Mouse (Mus musculus) ES-CJ7 (cell line): ENCODE data around the gene Mmrn1.
A peak's percentile ranks its signal among the peaks of the same experiment; 100 is the strongest.
"Not testable (repeated sequence)": the region's sequence is repeated elsewhere in the genome, so short reads cannot be mapped to it uniquely, and the experiment has no call there.

ENCODE experiments used
- DNase-seq: peaks from one replicate; pipeline ENCODE4 v3.0.0; 2011; ENCODE audit warnings: low read depth, low spot score

Mmrn1 gene

GRCm38 (mm10) chr6:60924676-60925075, at the start of gene Mmrn1:
Mmrn1 (plus strand) TSS chr6:60924976.
- not testable (repeated sequence) for DNase-seq

- DNase-seq = no peak
Measured at GRCm38 (mm10) chr6:60880362-60880761, 44.4 kb upstream of the Mmrn1 start.

GRCm38 (mm10) chr6:60881534-60881933, 43.2 kb upstream of the Mmrn1 start:
- DNase-seq = no peak

- peak; percentile 17 for DNase-seq
Measured at GRCm38 (mm10) chr6:60907272-60907671, 17.5 kb upstream of the Mmrn1 start.

GRCm38 (mm10) chr6:60931364-60931763, 6.6 kb downstream of the Mmrn1 start:
- DNase-seq = peak; percentile 11

- no peak for DNase-seq
Measured at GRCm38 (mm10) chr6:60934835-60935234, 10.1 kb downstream of the Mmrn1 start.

- DNase-seq = no peak
Measured at GRCm38 (mm10) chr6:60935448-60936130, 10.8 kb downstream of the Mmrn1 start.

GRCm38 (mm10) chr6:60944178-60944577, 19.4 kb downstream of the Mmrn1 start:
- no peak for DNase-seq

- no peak for DNase-seq
Measured at GRCm38 (mm10) chr6:60944621-60945020, 19.8 kb downstream of the Mmrn1 start.

GRCm38 (mm10) chr6:60950415-60950814, 25.6 kb downstream of the Mmrn1 start:
- peak; percentile 62 for DNase-seq

GRCm38 (mm10) chr6:60961285-60961684, 36.5 kb downstream of the Mmrn1 start:
- DNase-seq = no peak

- DNase-seq = no peak
Measured at GRCm38 (mm10) chr6:60961838-60962237, 37.1 kb downstream of the Mmrn1 start.

- no peak for DNase-seq
Measured at GRCm38 (mm10) chr6:60962668-60963067, 37.9 kb downstream of the Mmrn1 start.

- DNase-seq = no peak
Measured at GRCm38 (mm10) chr6:60963726-60964125, 39.0 kb downstream of the Mmrn1 start.

GRCm38 (mm10) chr6:60966931-60967330, 42.2 kb downstream of the Mmrn1 start:
- DNase-seq = no peak

GRCm38 (mm10) chr6:60969407-60969806, 44.6 kb downstream of the Mmrn1 start:
- no peak for DNase-seq

GRCm38 (mm10) chr6:60970811-60971210, 46.0 kb downstream of the Mmrn1 start:
- no peak for DNase-seq

- no peak for DNase-seq
Measured at GRCm38 (mm10) chr6:60978610-60979009, 53.8 kb downstream of the Mmrn1 start.

- DNase-seq = no peak
Measured at GRCm38 (mm10) chr6:60979039-60979438, 54.3 kb downstream of the Mmrn1 start.

GRCm38 (mm10) chr6:60984360-60984759, 59.6 kb downstream of the Mmrn1 start:
- no peak for DNase-seq

- DNase-seq = peak; percentile 25
Measured at GRCm38 (mm10) chr6:60985919-60986318, 61.1 kb downstream of the Mmrn1 start.

- DNase-seq = no peak
Measured at GRCm38 (mm10) chr6:60986914-60987313, 62.1 kb downstream of the Mmrn1 start.

- no peak for DNase-seq
Measured at GRCm38 (mm10) chr6:60987804-60988203, 63.0 kb downstream of the Mmrn1 start.

- peak; percentile 74 for DNase-seq
Measured at GRCm38 (mm10) chr6:60992366-60992765, 67.6 kb downstream of the Mmrn1 start.
